Mouse (Mus musculus): Measurements from ENCODE around the gene Itga5.

- TF ChIP-seq CTCF (conservative IDR thresholded peaks at IDR 0.05; ENCODE audit: low read length), result no peak
- no peak for TF ChIP-seq POU5F1 (IDR thresholded peaks at IDR 0.05; ENCODE audit: borderline replicate concordance, low read length)
- TF ChIP-seq NANOG (IDR thresholded peaks at IDR 0.05; ENCODE audit: borderline replicate concordance, low read length), result no peak
Observed at GRCm38 (mm10) chr15:103345789-103346188, 20.8 kb downstream of the Itga5 start.

Measured in E14TG2a.4 (cell line).